Mouse (Mus musculus): ENCODE data around the gene Eif2ak1. TPM values are rescaled to one million over a fixed set of nuclear protein-coding genes. Genes with fewer than 3 reads are reported as not detected.
A peak's percentile ranks its signal among the peaks of the same experiment; 100 is the strongest.
"Not testable (repeated sequence)": the region's sequence is repeated elsewhere in the genome, so short reads cannot be mapped to it uniquely, and the experiment has no call there.

The Eif2ak1 gene
- 10 to 100 TPM; 28.7 to 31.7 TPM for total RNA-seq (2021)
- long read RNA-seq, experiment 1, full-length matches to known transcripts = 55 of 78 reads
- long read RNA-seq, experiment 1, partial matches to known transcripts = 3 of 78 reads
- long read RNA-seq, experiment 1, other reads (novel, unspliced or antisense) = 20 of 78 reads
- long read RNA-seq, experiment 2, full-length matches to known transcripts = 56 of 72 reads
- long read RNA-seq, experiment 2, partial matches to known transcripts = 2 of 72 reads
- long read RNA-seq, experiment 2, other reads (novel, unspliced or antisense) = 14 of 72 reads

GRCm38 (mm10) chr5:143817116-143817930, at the start of gene Eif2ak1:
Gene Eif2ak1 (plus strand): TSS chr5:143817788.
- DNase-seq (ENCODE audit: low spot score in 2 of 2) = peak; percentile 77 to 90

GRCm38 (mm10) chr5:143781951-143782350, 35.6 kb upstream of the Eif2ak1 start:
- no peak for DNase-seq (ENCODE audit: low spot score in 2 of 2)

GRCm38 (mm10) chr5:143785391-143785790, 32.2 kb upstream of the Eif2ak1 start:
- DNase-seq (ENCODE audit: low spot score in 2 of 2) = no peak

- DNase-seq (ENCODE audit: low spot score in 2 of 2) = not testable (repeated sequence)
Observed at GRCm38 (mm10) chr5:143801216-143801615, 16.4 kb upstream of the Eif2ak1 start.

GRCm38 (mm10) chr5:143804056-143804765, 13.4 kb upstream of the Eif2ak1 start:
- no peak for DNase-seq (ENCODE audit: low spot score in 2 of 2)

- DNase-seq (ENCODE audit: low spot score in 2 of 2) = no peak
Observed at GRCm38 (mm10) chr5:143807268-143807667, 10.3 kb upstream of the Eif2ak1 start.

GRCm38 (mm10) chr5:143809421-143810090, 8.0 kb upstream of the Eif2ak1 start:
- DNase-seq (ENCODE audit: low spot score in 2 of 2) = no peak

GRCm38 (mm10) chr5:143811653-143812052, 5.9 kb upstream of the Eif2ak1 start:
- no peak for DNase-seq (ENCODE audit: low spot score in 2 of 2)

GRCm38 (mm10) chr5:143814626-143815025, 3.0 kb upstream of the Eif2ak1 start:
- no peak for DNase-seq (ENCODE audit: low spot score in 2 of 2)

- DNase-seq (ENCODE audit: low spot score in 2 of 2) = no peak
Observed at GRCm38 (mm10) chr5:143817931-143818311, 333 bp downstream of the Eif2ak1 start.

GRCm38 (mm10) chr5:143818461-143818860, 873 bp downstream of the Eif2ak1 start:
- no peak for DNase-seq (ENCODE audit: low spot score in 2 of 2)

- no peak for DNase-seq (ENCODE audit: low spot score in 2 of 2)
Observed at GRCm38 (mm10) chr5:143818949-143819348, 1.4 kb downstream of the Eif2ak1 start.

- DNase-seq (ENCODE audit: low spot score in 2 of 2) = no peak
Observed at GRCm38 (mm10) chr5:143819906-143820660, 2.5 kb downstream of the Eif2ak1 start.

GRCm38 (mm10) chr5:143820820-143821219, 3.2 kb downstream of the Eif2ak1 start:
- DNase-seq (ENCODE audit: low spot score in 2 of 2) = no peak

- no peak for DNase-seq (ENCODE audit: low spot score in 2 of 2)
Observed at GRCm38 (mm10) chr5:143871547-143872169, 54.1 kb downstream of the Eif2ak1 start.

GRCm38 (mm10) chr5:143874571-143874970, 57.0 kb downstream of the Eif2ak1 start:
- no peak for DNase-seq (ENCODE audit: low spot score in 2 of 2)

- no peak for DNase-seq (ENCODE audit: low spot score in 2 of 2)
Observed at GRCm38 (mm10) chr5:143885274-143885673, 67.7 kb downstream of the Eif2ak1 start.

- no peak for DNase-seq (ENCODE audit: low spot score in 2 of 2)
Observed at GRCm38 (mm10) chr5:143890741-143891140, 73.2 kb downstream of the Eif2ak1 start.

GRCm38 (mm10) chr5:143892255-143892886, 74.8 kb downstream of the Eif2ak1 start:
- no peak for DNase-seq (ENCODE audit: low spot score in 2 of 2)

- DNase-seq (ENCODE audit: low spot score in 2 of 2) = no peak
Observed at GRCm38 (mm10) chr5:143893396-143893795, 75.8 kb downstream of the Eif2ak1 start.
